Comparison of ENCODE assay signal across 22 mouse cellular contexts in the genomic region with DNA sequence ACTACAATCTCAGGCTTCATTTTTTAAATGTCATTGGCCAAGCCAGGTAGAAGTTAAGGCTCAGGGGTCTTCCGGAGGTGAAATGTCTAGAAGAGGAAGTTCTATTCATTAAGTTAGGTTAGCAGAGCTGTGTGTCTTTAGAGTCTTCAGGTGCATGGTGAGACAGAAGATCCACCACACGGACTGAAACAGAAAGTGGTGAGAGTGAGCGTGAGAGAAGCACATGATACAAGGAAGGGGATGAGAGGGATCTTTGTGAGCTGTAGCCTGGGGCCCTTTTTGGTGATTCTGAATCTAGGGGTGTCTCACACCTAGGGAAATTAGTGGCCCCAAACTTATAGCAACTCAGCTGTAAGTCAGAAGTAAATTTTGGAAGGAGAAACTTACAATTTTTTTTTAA. TPM values are rescaled to one million over a fixed set of nuclear protein-coding genes. Genes with fewer than 3 reads are reported as not detected.
"Had no signal": no experiment of that assay in that cellular context is flagged by ENCODE, and none has a peak within 500 bp of the region (broad histone marks: within the 10 kb centered on the region; RNA-seq: fewer than 3 reads in every experiment).

No protein-coding gene starts in this region.

- ATAC-seq: midbrain, embryonic 16.5 days had no signal

- H3K4me3 ChIP-seq: midbrain, embryonic 10.5 days; midbrain, embryonic 12.5 days; myocyte; neural tube, embryonic 13.5 days; neural tube, embryonic 15.5 days had no signal

- H3K27ac ChIP-seq: midbrain, embryonic 10.5 days; midbrain, embryonic 12.5 days; neural tube, embryonic 13.5 days; neural tube, embryonic 15.5 days had no signal

- DNase-seq: lung, adult 18-20 months; lung, embryonic 14.5 days; lung, postnatal 10 days; lung, postnatal 4 days; midbrain, embryonic 14.5 days; right cerebral cortex, postnatal 14 days; thymus, adult 18-20 months; thymus, postnatal 14 days; thymus, postnatal 36 days had no signal

RNA-seq across cellular contexts. Expression of gene Prps1l1, which starts 8.6 kb away (rescaled TPM):
- total RNA-seq: megakaryocyte-erythroid progenitor cell, adult 5-6 weeks had no signal
- polyA plus RNA-seq: lung, embryonic 14.5 days; lung, embryonic 16.5 days; midbrain, embryonic 10.5 days; midbrain, embryonic 12.5 days; midbrain, embryonic 14.5 days; midbrain, embryonic 16.5 days; myocyte; neural tube, embryonic 11.5 days; neural tube, embryonic 13.5 days; neural tube, embryonic 15.5 days; spleen, adult 2 months; stomach, embryonic 14.5 days; stomach, embryonic 16.5 days; thymus, postnatal 0 days had no signal
